Mouse (Mus musculus) myocyte (in vitro differentiated cells): Measurements from ENCODE around the gene Parp3.

Experiments
- CEBPB ChIP-seq: IDR thresholded peaks from 2 replicates; pipeline ENCODE4 v1.6.1; 2011; ENCODE audit warnings: mild to moderate bottlenecking, moderate library complexity; ENCODE audit not compliant: poor library complexity, insufficient read depth, severe bottlenecking
- E2F4 ChIP-seq: IDR thresholded peaks from one replicate; pipeline ENCODE4 v1.6.1; 2011; ENCODE audit warnings: mild to moderate bottlenecking, control low read depth, moderate library complexity; ENCODE audit not compliant: insufficient read depth
- MAX ChIP-seq: IDR thresholded peaks from one replicate; pipeline ENCODE4 v1.6.1; 2011; ENCODE audit warnings: low read depth, mild to moderate bottlenecking, control low read depth
- POLR2A ChIP-seq: IDR thresholded peaks from one replicate; pipeline ENCODE4 v1.6.1; 2011; ENCODE audit warnings: low read depth, mild to moderate bottlenecking, control low read depth, moderate library complexity; ENCODE audit not compliant: insufficient read length
- POLR2AphosphoS2 ChIP-seq: IDR thresholded peaks from one replicate; pipeline ENCODE4 v1.6.1; 2011; ENCODE audit warnings: low read depth, control low read depth; ENCODE audit not compliant: insufficient read length
- TCF12 ChIP-seq: IDR thresholded peaks from one replicate; pipeline ENCODE4 v1.6.1; 2011; ENCODE audit warnings: mild to moderate bottlenecking, control low read depth; ENCODE audit not compliant: poor library complexity, insufficient read depth, severe bottlenecking
- TCF3 ChIP-seq: IDR thresholded peaks from one replicate; pipeline ENCODE4 v1.6.1; 2011; ENCODE audit warnings: low read depth, control low read depth; ENCODE audit not compliant: insufficient read length
- USF1 ChIP-seq: IDR thresholded peaks from one replicate; pipeline ENCODE4 v1.6.1; 2011; ENCODE audit warnings: low read depth, mild to moderate bottlenecking, control low read depth, moderate library complexity

GRCm38 (mm10) chr9:106504246-106504645 lies 27.5 kb upstream of the Parp3 start:
- TF ChIP-seq USF1 = no peak
- no peak for TF ChIP-seq CEBPB
- TF ChIP-seq TCF12 = no peak
- no peak for TF ChIP-seq POLR2AphosphoS2
- no peak for TF ChIP-seq POLR2A
- no peak for TF ChIP-seq TCF3
- no peak for TF ChIP-seq E2F4
- TF ChIP-seq MAX = no peak
